Mouse (Mus musculus) heart, embryonic 16.5 days (tissue): ENCODE results near the gene Prm1. TPM values are rescaled to one million over a fixed set of nuclear protein-coding genes. Genes with fewer than 3 reads are reported as not detected.

Experiments
- ATAC-seq: fragments of 200-750 bp; cut with Nextera tagmentation; replicated peaks from 2 replicates; pipeline ENCODE4 v1.8.0; 2017; ENCODE audit warnings: moderate number of reproducible peaks; ENCODE audit not compliant: insufficient read depth, low FRiP score; ENCODE audit errors: extremely low read depth
- H3K27ac ChIP-seq: fragments of 300-500 bp; sonication (generic); 2 replicates; pipeline ENCODE4 v1.5.1; 2014; ENCODE audit warnings: mild to moderate bottlenecking, low read length, control low read depth, moderate library complexity
- H3K27me3 ChIP-seq: fragments of 300-500 bp; sonication (generic); 2 replicates; pipeline ENCODE4 v1.6.1; 2014; ENCODE audit warnings: low read length, mixed read lengths; ENCODE audit not compliant: control insufficient read depth, insufficient read depth
- H3K36me3 ChIP-seq: fragments of 300-500 bp; sonication (generic); 2 replicates; pipeline ENCODE4 v1.6.1; 2014; ENCODE audit not compliant: control insufficient read depth, insufficient read depth
- H3K4me1 ChIP-seq: fragments of 300-500 bp; sonication (generic); 2 replicates; pipeline ENCODE4 v1.6.1; 2014; ENCODE audit warnings: low read length, mixed read lengths; ENCODE audit not compliant: control insufficient read depth, insufficient read depth
- H3K4me2 ChIP-seq: fragments of 300-500 bp; sonication (generic); 2 replicates; pipeline ENCODE4 v1.6.1; 2014; ENCODE audit warnings: low read depth, mild to moderate bottlenecking, control low read depth, low read length
- H3K4me3 ChIP-seq: fragments of 300-500 bp; sonication (generic); 2 replicates; pipeline ENCODE4 v1.5.1; 2014; ENCODE audit warnings: mild to moderate bottlenecking, control low read depth, low read length
- H3K9ac ChIP-seq: fragments of 300-500 bp; sonication (generic); 2 replicates; pipeline ENCODE4 v1.6.1; 2014; ENCODE audit warnings: low read length, control low read depth
- H3K9me3 ChIP-seq: fragments of 300-500 bp; sonication (generic); replicated peaks from 2 replicates; pipeline ENCODE4 v1.6.1; 2016; ENCODE audit warnings: low read length; ENCODE audit not compliant: control insufficient read depth
- WGBS: fragments of 180-500 bp; shearing (Covaris S2); extraction: QIAGEN DNeasy Blood & Tissue Kit; methylation state at CpG from one replicate; pipeline ENCODE4 v1.1.7; 2014; 5-methylcytosine and 5-hydroxymethylcytosine counted together
- polyA plus RNA-seq: library from polyadenylated mRNA; unstranded; fragments of >200 nt; fragmentation: Nextera tagmentation; extraction: Ambion mirVana; gene quantifications from 2 replicates; pipeline ENCODE4 v1.2.1, GENCODE M21; 2015

The Prm1 gene
- polyA plus RNA-seq, 1 experiment from 2014 or later, result 0.58 TPM

DNA sequence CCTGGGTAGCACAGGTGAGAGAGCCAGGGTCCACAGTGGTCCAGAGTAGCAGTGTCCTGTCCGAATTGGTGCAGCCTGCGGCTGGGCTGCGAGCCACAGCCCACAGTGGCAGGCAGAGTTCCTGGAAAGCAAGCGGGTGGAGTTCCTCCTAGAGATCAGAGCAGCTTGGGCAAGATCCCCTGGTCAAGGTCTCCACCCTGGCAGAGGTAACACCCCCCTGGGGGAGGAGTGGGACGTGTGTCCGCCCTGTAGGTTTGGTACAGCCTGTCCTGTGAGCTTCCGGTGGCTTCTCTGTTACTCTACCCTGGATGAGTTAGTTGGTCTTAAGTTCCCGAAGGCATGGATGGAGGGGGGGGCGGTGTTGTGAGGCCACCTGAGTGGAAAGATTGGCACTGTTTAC lies 36.8 kb downstream of the Prm1 start:
- Histone ChIP-seq H3K27ac (no peak overlapping the region), H3K27me3 (peaks cover 2% of the 10 kb centered on the region; the same call in 1 of the 2 replicates), H3K36me3 (no peaks in the 10 kb centered on the region), H3K4me3 (no peak overlapping the region), H3K9me3 (no peaks in the 10 kb centered on the region), H3K4me1 (peaks cover 14% of the 10 kb centered on the region), H3K4me2 (no peak overlapping the region), H3K9ac (no peak overlapping the region)
- ATAC-seq, result no peak
- WGBS, result 54% methylated on average over 9 of the region's 9 CpGs

- Histone ChIP-seq H3K4me2 (no peak overlapping the region), H3K4me3 (no peak overlapping the region), H3K36me3 (no peaks in the 10 kb centered on the region), H3K27me3 (peaks cover 2% of the 10 kb centered on the region; the same call in 1 of the 2 replicates), H3K9ac (no peak overlapping the region), H3K4me1 (peaks cover 14% of the 10 kb centered on the region), H3K9me3 (no peaks in the 10 kb centered on the region), H3K27ac (no peak overlapping the region)
- ATAC-seq, result no peak
- WGBS, result 34% methylated on average over 4 of the region's 4 CpGs
Observed at GRCm38 (mm10) chr16:10767158-10767557, 38.5 kb downstream of the Prm1 start.

- WGBS, result 46% methylated on average over 2 of the region's 2 CpGs
- H3K36me3 ChIP-seq, result no peaks in the 10 kb centered on the region
- H3K4me1 ChIP-seq, result peaks cover 4% of the 10 kb centered on the region
- no peak overlapping the region for H3K4me3 ChIP-seq
- no peak overlapping the region for H3K4me2 ChIP-seq
- H3K27me3 ChIP-seq, result peaks cover 1% of the 10 kb centered on the region; the same call in 1 of the 2 replicates
- no peaks in the 10 kb centered on the region for H3K9me3 ChIP-seq
- H3K9ac ChIP-seq, result no peak overlapping the region
- no peak for ATAC-seq
- H3K27ac ChIP-seq, result no peak overlapping the region
Observed at GRCm38 (mm10) chr16:10764323-10764722, 41.3 kb downstream of the Prm1 start.

DNA sequence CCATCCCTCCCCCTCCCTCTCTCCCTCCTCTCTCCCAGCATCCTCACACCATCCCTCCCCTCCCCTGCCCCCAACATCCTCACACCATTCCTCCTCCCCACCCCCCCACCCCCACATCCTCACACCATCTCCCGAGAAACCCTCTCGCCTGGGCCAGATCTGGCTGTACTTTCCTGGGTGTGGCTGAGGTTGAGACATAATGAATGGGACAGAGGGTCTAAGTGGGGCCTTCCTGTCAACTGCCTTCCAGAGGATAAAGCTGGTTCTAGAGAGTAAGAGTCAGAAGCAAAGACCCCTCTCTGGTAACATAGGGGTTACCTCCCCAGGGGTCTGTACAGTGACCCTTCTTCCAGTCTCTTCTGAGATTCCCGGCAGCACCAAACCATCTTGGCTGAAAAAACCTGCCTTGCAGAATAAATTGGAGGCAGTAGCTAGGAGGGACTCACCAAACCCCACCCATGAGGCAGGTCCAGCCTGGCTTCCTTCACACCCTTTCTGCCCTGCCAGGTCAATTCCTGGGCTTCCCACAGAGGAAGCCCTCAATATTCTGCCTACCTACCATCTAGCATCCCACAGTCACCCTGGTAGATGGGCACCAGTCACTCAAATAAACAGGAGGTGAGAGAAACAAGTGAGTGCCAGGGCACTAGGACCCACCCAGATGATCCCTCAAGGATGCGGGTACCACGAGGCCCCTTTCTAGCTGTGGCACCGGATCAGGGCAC lies 41.9 kb downstream of the Prm1 start:
- Histone ChIP-seq H3K9me3 (no peaks in the 10 kb centered on the region), H3K9ac (no peak overlapping the region), H3K4me1 (peaks cover 4% of the 10 kb centered on the region), H3K27me3 (no peaks in the 10 kb centered on the region), H3K27ac (no peak overlapping the region), H3K4me2 (no peak overlapping the region), H3K4me3 (no peak overlapping the region), H3K36me3 (no peaks in the 10 kb centered on the region)
- 55% methylated on average over 6 of the region's 6 CpGs for WGBS
- ATAC-seq, result no peak

DNA sequence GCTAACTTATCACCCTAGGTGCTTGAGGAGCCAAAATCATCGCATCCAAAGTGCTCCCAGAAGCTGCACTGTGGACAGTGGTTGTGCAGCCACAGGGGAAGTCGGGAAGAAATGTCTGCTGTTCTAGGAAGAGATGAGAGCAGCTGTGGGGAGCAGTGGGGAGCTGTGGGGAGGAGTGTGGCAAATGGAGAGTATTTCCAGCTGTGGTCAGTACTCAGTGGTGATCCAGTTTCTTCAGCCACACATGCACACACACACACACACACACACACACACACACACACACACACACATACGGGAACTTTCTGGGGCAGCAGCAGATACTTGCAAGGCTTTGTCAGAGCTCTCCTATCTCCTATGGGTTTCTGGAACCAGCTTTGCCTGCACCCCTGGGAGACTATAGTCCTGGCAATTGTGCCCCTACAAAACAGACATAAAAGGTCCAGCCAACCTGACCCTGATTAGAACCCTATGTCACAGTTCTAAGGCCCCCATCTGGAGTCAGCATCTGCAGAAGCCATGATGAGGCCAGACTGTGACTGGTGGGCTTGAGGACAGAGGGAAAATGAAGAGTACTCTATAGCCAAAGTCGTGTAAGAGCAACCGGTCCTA lies 43.0 kb downstream of the Prm1 start:
- no peak for ATAC-seq
- no peak overlapping the region for H3K27ac ChIP-seq
- no peak overlapping the region for H3K9ac ChIP-seq
- H3K9me3 ChIP-seq, result no peaks in the 10 kb centered on the region
- peaks cover 4% of the 10 kb centered on the region for H3K4me1 ChIP-seq
- H3K4me3 ChIP-seq, result no peak overlapping the region
- no peaks in the 10 kb centered on the region for H3K36me3 ChIP-seq
- no peaks in the 10 kb centered on the region for H3K27me3 ChIP-seq
- 59% methylated on average over 5 of the region's 5 CpGs for WGBS
- H3K4me2 ChIP-seq, result no peak overlapping the region

GRCm38 (mm10) chr16:10761182-10761581 lies 44.5 kb downstream of the Prm1 start:
- H3K27me3 ChIP-seq, result no peaks in the 10 kb centered on the region
- H3K4me2 ChIP-seq, result no peak overlapping the region
- ATAC-seq, result no peak
- WGBS, result 56% methylated on average over 8 of the region's 8 CpGs
- no peaks in the 10 kb centered on the region for H3K36me3 ChIP-seq
- no peak overlapping the region for H3K4me3 ChIP-seq
- H3K4me1 ChIP-seq, result peaks cover 4% of the 10 kb centered on the region
- H3K9ac ChIP-seq, result no peak overlapping the region
- no peak overlapping the region for H3K27ac ChIP-seq
- no peaks in the 10 kb centered on the region for H3K9me3 ChIP-seq

DNA sequence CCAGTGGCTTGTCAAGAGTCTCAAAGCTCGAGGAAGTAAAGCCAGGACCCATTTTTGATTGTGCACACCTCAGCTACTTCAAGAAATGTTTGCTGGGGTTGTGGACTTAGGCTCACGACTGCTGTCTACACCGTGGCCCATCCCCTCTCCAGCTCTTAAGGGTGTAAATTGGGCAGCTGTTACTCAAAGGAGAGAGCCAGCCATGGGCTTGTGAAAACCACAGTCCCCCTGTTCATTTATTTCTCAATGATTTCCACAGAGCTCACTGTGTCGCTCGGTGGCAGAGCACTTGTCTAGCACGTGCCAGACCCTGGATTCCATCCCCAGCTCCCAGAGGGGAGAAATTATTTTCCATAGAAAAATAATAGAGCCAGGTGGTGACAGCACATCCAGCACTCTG lies 49.5 kb downstream of the Prm1 start:
- no peak overlapping the region for H3K9ac ChIP-seq
- peaks cover 2% of the 10 kb centered on the region for H3K4me1 ChIP-seq
- no peak for ATAC-seq
- 61% methylated on average over 6 of the region's 6 CpGs for WGBS
- no peaks in the 10 kb centered on the region for H3K36me3 ChIP-seq
- no peaks in the 10 kb centered on the region for H3K9me3 ChIP-seq
- H3K4me3 ChIP-seq, result no peak overlapping the region
- no peak overlapping the region for H3K27ac ChIP-seq
- H3K27me3 ChIP-seq, result no peaks in the 10 kb centered on the region
- H3K4me2 ChIP-seq, result no peak overlapping the region

GRCm38 (mm10) chr16:10754521-10755296 lies 50.9 kb downstream of the Prm1 start:
- no peaks in the 10 kb centered on the region for H3K36me3 ChIP-seq
- no peaks in the 10 kb centered on the region for H3K27me3 ChIP-seq
- H3K4me2 ChIP-seq, result no peak overlapping the region
- peaks cover 5% of the 10 kb centered on the region for H3K4me1 ChIP-seq
- no peaks in the 10 kb centered on the region for H3K9me3 ChIP-seq
- no peak overlapping the region for H3K27ac ChIP-seq
- no peak for ATAC-seq
- H3K4me3 ChIP-seq, result no peak overlapping the region
- 84% methylated on average over 3 of the region's 3 CpGs for WGBS
- no peak overlapping the region for H3K9ac ChIP-seq

GRCm38 (mm10) chr16:10749824-10750223 lies 55.8 kb downstream of the Prm1 start:
- H3K4me1 ChIP-seq, result peaks cover 19% of the 10 kb centered on the region
- peak overlapping the region; percentile 22; the same call in 1 of the 2 replicates for H3K27ac ChIP-seq
- H3K27me3 ChIP-seq, result no peaks in the 10 kb centered on the region
- no peaks in the 10 kb centered on the region for H3K9me3 ChIP-seq
- no peak overlapping the region for H3K9ac ChIP-seq
- H3K36me3 ChIP-seq, result no peaks in the 10 kb centered on the region
- H3K4me3 ChIP-seq, result no peak overlapping the region
- peak; percentile 60 for ATAC-seq
- WGBS, result 17% methylated on average over 7 of the region's 7 CpGs
- no peak overlapping the region for H3K4me2 ChIP-seq
